Mouse (Mus musculus) lung, postnatal 0 days (tissue): ENCODE results near the gene Usp49.

ENCODE experiments used
- CTCF ChIP-seq: IDR thresholded peaks from 2 replicates; pipeline ENCODE4 v1.5.1; 2016; ENCODE audit warnings: antibody characterized with exemption, mild to moderate bottlenecking
- EP300 ChIP-seq: IDR thresholded peaks from 2 replicates; pipeline ENCODE4 v1.6.1; 2016; ENCODE audit warnings: antibody characterized with exemption, mild to moderate bottlenecking, control low read depth

DNA sequence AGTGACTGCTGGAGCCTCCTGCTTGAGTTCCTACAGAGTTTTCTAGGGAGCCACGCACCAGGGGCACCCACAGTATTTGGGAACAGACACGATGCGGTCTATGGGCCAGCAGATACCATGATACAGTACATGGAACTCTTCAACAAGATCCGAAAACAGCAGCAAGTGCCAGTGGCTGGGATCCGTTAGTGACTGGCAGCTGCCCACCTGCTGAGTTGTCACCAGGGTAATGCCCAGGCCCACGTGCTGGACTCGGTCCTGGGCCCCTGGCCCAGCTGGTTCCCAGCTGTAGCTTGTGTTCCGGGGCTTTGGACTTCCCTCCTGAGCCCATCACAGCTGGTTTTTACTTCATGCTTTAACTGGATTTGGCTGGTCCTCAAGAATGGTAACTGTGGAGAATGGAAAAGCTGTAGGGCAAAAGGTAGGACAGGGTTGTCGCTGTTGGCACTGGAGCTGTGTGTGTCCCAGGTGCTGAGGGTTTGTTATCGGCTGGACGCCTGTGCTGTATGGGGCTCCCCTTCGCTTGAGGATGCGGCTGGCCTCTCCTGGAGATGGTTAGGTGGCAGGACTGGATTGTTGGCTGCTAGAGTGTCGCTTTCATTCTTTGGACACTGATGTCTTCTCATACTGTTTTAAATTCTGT lies 7.5 kb upstream of the Usp49 start:
- no peak for TF ChIP-seq EP300
- TF ChIP-seq CTCF: no peak
